ENCODE assay signal across 8 mouse cellular contexts in genomic region chr9:48586332-48586731, GRCm38 (mm10). TPM values are rescaled to one million over a fixed set of nuclear protein-coding genes. Genes with fewer than 3 reads are reported as not detected.
DNase-seq lines count a peak whose midpoint lies in the region; ATAC-seq and TF ChIP-seq lines count a peak whose summit lies in the region.
"Had no signal": no experiment of that assay in that cellular context is flagged by ENCODE, and none has a peak within 500 bp of the region (broad histone marks: within the 10 kb centered on the region; RNA-seq: fewer than 3 reads in every experiment).

No protein-coding gene starts in this region.

- H3K27ac ChIP-seq in neural tube, embryonic 15.5 days (replicated peaks), result no peak overlapping the region
- no peak overlapping the region for H3K27ac ChIP-seq in embryonic facial prominence, embryonic 11.5 days (replicated peaks; ENCODE audit: low read depth, low read length)
- H3K27ac ChIP-seq in lung, embryonic 14.5 days (ENCODE audit: low read depth), result no peak overlapping the region
- H3K27ac ChIP-seq: hindbrain, embryonic 15.5 days had no signal

- ATAC-seq in neural tube, embryonic 15.5 days (ENCODE audit: low FRiP score), result no peak
- ATAC-seq in embryonic facial prominence, embryonic 11.5 days (replicated peaks; ENCODE audit: insufficient number of reproducible peaks, low FRiP score, low TSS enrichment, low read depth), result no peak
- no peak for ATAC-seq in lung, embryonic 14.5 days (ENCODE audit: insufficient read depth)

- no peaks in the 10 kb centered on the region for H3K9me3 ChIP-seq in neural tube, embryonic 15.5 days (replicated peaks)
- no peaks in the 10 kb centered on the region for H3K9me3 ChIP-seq in embryonic facial prominence, embryonic 11.5 days (replicated peaks; ENCODE audit: control insufficient read depth, low read length)
- no peaks in the 10 kb centered on the region for H3K9me3 ChIP-seq in lung, embryonic 14.5 days (ENCODE audit: low read depth, low read length)
- H3K9me3 ChIP-seq: hindbrain, embryonic 15.5 days had no signal

- TF ChIP-seq CTCF in lung, embryonic 14.5 days (IDR thresholded peaks at IDR 0.05; ENCODE audit: low read depth), result peak; percentile 81

- H3K36me3 ChIP-seq in neural tube, embryonic 15.5 days, result no peaks in the 10 kb centered on the region
- H3K36me3 ChIP-seq in embryonic facial prominence, embryonic 11.5 days (replicated peaks; ENCODE audit: control insufficient read depth, insufficient read depth, low read depth, low read length), result no peaks in the 10 kb centered on the region
- no peaks in the 10 kb centered on the region for H3K36me3 ChIP-seq in lung, embryonic 14.5 days (ENCODE audit: insufficient read depth)
- H3K36me3 ChIP-seq: hindbrain, embryonic 15.5 days had no signal

- WGBS in neural tube, embryonic 15.5 days, result 8% methylated on average over 4 of the region's 4 CpGs
- 12% methylated on average over 4 of the region's 4 CpGs for WGBS in embryonic facial prominence, embryonic 11.5 days
- WGBS in lung, embryonic 14.5 days, result 2% methylated on average over 4 of the region's 4 CpGs

- no peaks in the 10 kb centered on the region for H3K27me3 ChIP-seq in neural tube, embryonic 15.5 days (replicated peaks)
- no peaks in the 10 kb centered on the region for H3K27me3 ChIP-seq in embryonic facial prominence, embryonic 11.5 days (ENCODE audit: control insufficient read depth, insufficient read depth, low read length)
- H3K27me3 ChIP-seq in lung, embryonic 14.5 days (ENCODE audit: insufficient read depth, low read length), result no peaks in the 10 kb centered on the region
- H3K27me3 ChIP-seq: hindbrain, embryonic 15.5 days had no signal

- peak; percentile 65 for DNase-seq in neural tube, embryonic 10.5 days (ENCODE audit: extremely low spot score, low spot score)
- DNase-seq in adrenal gland, postnatal 14 days, result peak; percentile 73
- DNase-seq in embryonic facial prominence, embryonic 11.5 days (ENCODE audit: low spot score), result peak; percentile 87
- peak; percentile 58 to 81 for DNase-seq in kidney, postnatal 25 days
- DNase-seq in lung, embryonic 14.5 days, result peak; percentile 90
- peak; percentile 35 for DNase-seq in right cerebral cortex, postnatal 25 days

- no peak overlapping the region for H3K9ac ChIP-seq in neural tube, embryonic 15.5 days (replicated peaks)
- H3K9ac ChIP-seq in embryonic facial prominence, embryonic 11.5 days (replicated peaks; ENCODE audit: low read length), result no peak overlapping the region
- H3K9ac ChIP-seq in lung, embryonic 14.5 days, result no peak overlapping the region
- H3K9ac ChIP-seq: hindbrain, embryonic 15.5 days had no signal

- H3K4me3 ChIP-seq in neural tube, embryonic 15.5 days (replicated peaks), result no peak overlapping the region
- no peak overlapping the region for H3K4me3 ChIP-seq in embryonic facial prominence, embryonic 11.5 days (ENCODE audit: low read depth, low read length)
- no peak overlapping the region for H3K4me3 ChIP-seq in lung, embryonic 14.5 days (ENCODE audit: low read depth, low read length)
- H3K4me3 ChIP-seq: hindbrain, embryonic 15.5 days had no signal

- H3K4me2 ChIP-seq in neural tube, embryonic 15.5 days, result no peak overlapping the region
- no peak overlapping the region for H3K4me2 ChIP-seq in embryonic facial prominence, embryonic 11.5 days (ENCODE audit: low read depth, low read length)
- no peak overlapping the region for H3K4me2 ChIP-seq in lung, embryonic 14.5 days
- H3K4me2 ChIP-seq: hindbrain, embryonic 15.5 days had no signal

- no peaks in the 10 kb centered on the region for H3K4me1 ChIP-seq in neural tube, embryonic 15.5 days
- H3K4me1 ChIP-seq in embryonic facial prominence, embryonic 11.5 days (ENCODE audit: control insufficient read depth, insufficient read depth, low read length), result no peaks in the 10 kb centered on the region
- no peaks in the 10 kb centered on the region for H3K4me1 ChIP-seq in lung, embryonic 14.5 days (ENCODE audit: insufficient read depth)
- H3K4me1 ChIP-seq: hindbrain, embryonic 15.5 days had no signal

RNA-seq across cellular contexts. Expression of gene Nnmt, which starts 18.6 kb away (rescaled TPM):
- polyA plus RNA-seq in neural tube, embryonic 15.5 days (2015; fragmentation: Nextera tagmentation; extraction: Ambion mirVana), result 0.70 and 0.92 TPM in 2 replicates
- 14.4 and 20.7 TPM in 2 replicates for total RNA-seq in adrenal gland, postnatal 14 days (2021)
- polyA plus RNA-seq in embryonic facial prominence, embryonic 11.5 days (2014; fragmentation: Nextera tagmentation; extraction: Ambion mirVana), result 2.0 and 2.8 TPM in 2 replicates
- 0.61 and 0.71 TPM in 2 replicates for polyA plus RNA-seq in lung, embryonic 14.5 days (2014; fragmentation: Nextera tagmentation; extraction: Ambion mirVana)

Comparison
In these comparisons a context has a peak if more than half of its experiments do, and no peak if none do; other contexts are left out.
1. DNase-seq: peak in every context shown above with its lines; median percentile 90 in lung, embryonic 14.5 days; 87 in embryonic facial prominence, embryonic 11.5 days; 73 in adrenal gland, postnatal 14 days; 70 in kidney, postnatal 25 days; 65 in neural tube, embryonic 10.5 days; 35 in right cerebral cortex, postnatal 25 days.